Mouse (Mus musculus): ENCODE results near the gene Gm12117. TPM values are rescaled to one million over a fixed set of nuclear protein-coding genes. Genes with fewer than 3 reads are reported as not detected.

Gene Gm12117
- total and polyA plus RNA-seq, 3 experiments, result 0.40 TPM; not detected in 2

- H3K4me1 ChIP-seq (ENCODE audit: control insufficient read depth in 1 of 2, insufficient read depth in 2 of 2, low read length in 2 of 2), result no peaks in the 10 kb centered on the region
- H3K9me3 ChIP-seq (replicated peaks; ENCODE audit: insufficient read depth, low read length), result no peaks in the 10 kb centered on the region
- no peaks in the 10 kb centered on the region; a peak in 1 of 4 replicates for H3K27me3 ChIP-seq (ENCODE audit: control insufficient read depth in 1 of 2, insufficient read depth in 2 of 2, low read length in 2 of 2)
- H3K36me3 ChIP-seq (ENCODE audit: control insufficient read depth in 1 of 2, insufficient read depth in 2 of 2, low read length in 2 of 2), result no peaks in the 10 kb centered on the region
- DNase-seq (ENCODE audit: low read depth, low spot score), result no peak
- no peak overlapping the region for H3K4me3 ChIP-seq (ENCODE audit: control insufficient read depth in 1 of 2, insufficient read depth in 1 of 2, low read depth in 2 of 2, low read length in 2 of 2)
- H3K27ac ChIP-seq (ENCODE audit: control insufficient read depth, low read depth, low read length), result no peak overlapping the region
- H3K9ac ChIP-seq (ENCODE audit: control insufficient read depth, low read depth, low read length, poor library complexity, severe bottlenecking), result no peak overlapping the region
- no peaks in the 10 kb centered on the region for H3K79me2 ChIP-seq (ENCODE audit: control insufficient read depth, insufficient read depth, low read length, poor library complexity)
- no peak for TF ChIP-seq CTCF (IDR thresholded peaks at IDR 0.05 in 2 of 3, conservative IDR thresholded peaks at IDR 0.05 in 1 of 3; ENCODE audit: control insufficient read depth in 1 of 3, insufficient read depth in 1 of 3, low read depth in 2 of 3, low read length in 3 of 3, poor library complexity in 1 of 3, severe bottlenecking in 1 of 3)
- no peak for TF ChIP-seq NELFE (IDR thresholded peaks at IDR 0.05; ENCODE audit: low read depth, low read length)
- no peak for TF ChIP-seq ELF1 (IDR thresholded peaks at IDR 0.05; ENCODE audit: low read depth, low read length)
- TF ChIP-seq EP300 (IDR thresholded peaks at IDR 0.05; ENCODE audit: low read depth in 1 of 2, low read length in 2 of 2), result no peak
- no peak for TF ChIP-seq POLR2AphosphoS2 (IDR thresholded peaks at IDR 0.05; ENCODE audit: low read length)
- no peak for TF ChIP-seq E2F4 (IDR thresholded peaks at IDR 0.05; ENCODE audit: borderline replicate concordance, low read depth, low read length)
- no peak for TF ChIP-seq MXI1 (IDR thresholded peaks at IDR 0.05; ENCODE audit: low read depth, low read length)
- TF ChIP-seq HCFC1 (IDR thresholded peaks at IDR 0.05; ENCODE audit: low read depth, low read length), result no peak
- TF ChIP-seq JUND (IDR thresholded peaks at IDR 0.05; ENCODE audit: low read depth, low read length), result no peak
- TF ChIP-seq USF1 (IDR thresholded peaks at IDR 0.05; ENCODE audit: low read depth, low read length), result no peak
- no peak for TF ChIP-seq MAFK (IDR thresholded peaks at IDR 0.05; ENCODE audit: borderline replicate concordance, low read depth, low read length)
- TF ChIP-seq USF2 (IDR thresholded peaks at IDR 0.05; ENCODE audit: borderline replicate concordance in 1 of 2, insufficient read depth in 1 of 2, low read depth in 1 of 2, low read length in 2 of 2), result no peak
- no peak for TF ChIP-seq NRF1 (IDR thresholded peaks at IDR 0.05; ENCODE audit: insufficient read depth, low read depth, low read length, poor library complexity, severe bottlenecking)
Observed at GRCm38 (mm10) chr11:33226516-33226915, 50.0 kb downstream of the Gm12117 start.

Other genes with a start within 250 kb of the Gm12117 start
- 0.15 and 0.16 TPM in 2 replicates for gene Fgf18, start 129.3 kb downstream of the Gm12117 start, total RNA-seq (2012; rRNA removed)
- gene Fgf18, start 129.3 kb downstream of the Gm12117 start, polyA plus RNA-seq (2012; ENCODE audit: insufficient read depth in 1 of 2, insufficient read length in 2 of 2, low read depth in 1 of 2, low replicate concordance in 2 of 2, missing spikeins in 1 of 2), result under 1 TPM in 1 of 2 experiments, not detected in 1; 0.40 TPM
- gene Npm1, start 113.5 kb downstream of the Gm12117 start, total RNA-seq (2012; rRNA removed), result 4,033 and 4,319 TPM in 2 replicates
- gene Npm1, start 113.5 kb downstream of the Gm12117 start, polyA plus RNA-seq (2012; ENCODE audit: insufficient read depth in 1 of 2, insufficient read length in 2 of 2, low read depth in 1 of 2, low replicate concordance in 2 of 2, missing spikeins in 1 of 2), result 1,000 to 10,000 TPM in 1 of 2 experiments, 100 to 1,000 TPM in 1; 839 to 3,244 TPM
- not detected in 2 replicates for gene Tlx3, start 73.1 kb downstream of the Gm12117 start, total RNA-seq (2012; rRNA removed)
- gene Tlx3, start 73.1 kb downstream of the Gm12117 start, polyA plus RNA-seq (2012; ENCODE audit: insufficient read depth in 1 of 2, insufficient read length in 2 of 2, low read depth in 1 of 2, low replicate concordance in 2 of 2, missing spikeins in 1 of 2), result not detected
- not detected in 2 replicates for gene Ranbp17, start 237.0 kb upstream of the Gm12117 start, total RNA-seq (2012; rRNA removed)
- gene Ranbp17, start 237.0 kb upstream of the Gm12117 start, polyA plus RNA-seq (2012; ENCODE audit: insufficient read depth in 1 of 2, insufficient read length in 2 of 2, low read depth in 1 of 2, low replicate concordance in 2 of 2, missing spikeins in 1 of 2), result not detected

Measured in MEL (cell line).